Mouse (Mus musculus) R1 (cell line): Measurements from ENCODE around the gene Syt6.

Experiments used
- DNase-seq: peaks from one replicate; pipeline ENCODE4 v3.0.0-alpha.2; 2018; ENCODE audit warnings: low read depth, low spot score

The Syt6 gene

GRCm38 (mm10) chr3:103647164-103647867 lies 72.3 kb downstream of the Syt6 start:
- peak; percentile 23 for DNase-seq

GRCm38 (mm10) chr3:103648486-103648885 lies 73.5 kb downstream of the Syt6 start:
- DNase-seq: no peak

GRCm38 (mm10) chr3:103649716-103650115 lies 74.7 kb downstream of the Syt6 start:
- DNase-seq: no peak

GRCm38 (mm10) chr3:103650406-103650805 lies 75.4 kb downstream of the Syt6 start:
- DNase-seq: peak; percentile 18

GRCm38 (mm10) chr3:103660012-103660411 lies 85.0 kb downstream of the Syt6 start:
- no peak for DNase-seq

GRCm38 (mm10) chr3:103661714-103662113 lies 86.7 kb downstream of the Syt6 start:
- no peak for DNase-seq

- DNase-seq: no peak
Observed at GRCm38 (mm10) chr3:103663385-103663784, 88.4 kb downstream of the Syt6 start.

GRCm38 (mm10) chr3:103672113-103672512 lies 97.1 kb downstream of the Syt6 start:
- DNase-seq: no peak

GRCm38 (mm10) chr3:103672716-103673115 lies 97.7 kb downstream of the Syt6 start:
- no peak for DNase-seq

- DNase-seq: no peak
Observed at GRCm38 (mm10) chr3:103678811-103679210, 103.8 kb downstream of the Syt6 start.

- peak; percentile 8 for DNase-seq
Observed at GRCm38 (mm10) chr3:103682473-103682872, 107.4 kb downstream of the Syt6 start.

- peak; percentile 85 for DNase-seq
Observed at GRCm38 (mm10) chr3:103683234-103683965, 108.4 kb downstream of the Syt6 start.

GRCm38 (mm10) chr3:103683966-103684319 lies 108.9 kb downstream of the Syt6 start:
- DNase-seq: no peak

GRCm38 (mm10) chr3:103689043-103689442 lies 114.0 kb downstream of the Syt6 start:
- peak; percentile 71 for DNase-seq

GRCm38 (mm10) chr3:103690506-103690905 lies 115.5 kb downstream of the Syt6 start:
- no peak for DNase-seq
